In genomic region chr7:57508860-57509632, GRCm38 (mm10) we compare ENCODE assay signal across 9 mouse cellular contexts. TPM values are rescaled to one million over a fixed set of nuclear protein-coding genes. Genes with fewer than 3 reads are reported as not detected.
DNase-seq lines count a peak whose midpoint lies in the region; ATAC-seq and TF ChIP-seq lines count a peak whose summit lies in the region.
"Had no signal": no experiment of that assay in that cellular context is flagged by ENCODE, and none has a peak within 500 bp of the region (broad histone marks: within the 10 kb centered on the region; RNA-seq: fewer than 3 reads in every experiment).

No protein-coding gene starts in this region.

- peaks cover 44% of the 10 kb centered on the region for H3K27me3 ChIP-seq in liver, embryonic 11.5 days (replicated peaks; ENCODE audit: control insufficient read depth, insufficient read depth, low read length)
- H3K27me3 ChIP-seq in intestine, embryonic 15.5 days (replicated peaks) = peaks cover 51% of the 10 kb centered on the region

- ATAC-seq in liver, embryonic 11.5 days (replicated peaks; ENCODE audit: low FRiP score) = no peak
- ATAC-seq in intestine, embryonic 15.5 days = peak; percentile 45; the same call in 1 of the 2 replicates

- 3% methylated on average over 70 of the region's 72 CpGs for WGBS in liver, embryonic 11.5 days
- WGBS in intestine, embryonic 15.5 days = 2% methylated on average over 72 of the region's 72 CpGs

- no peaks in the 10 kb centered on the region for H3K36me3 ChIP-seq in liver, embryonic 11.5 days (ENCODE audit: control insufficient read depth, insufficient read depth, low read length)
- H3K36me3 ChIP-seq in intestine, embryonic 15.5 days = no peaks in the 10 kb centered on the region

- TF ChIP-seq CTCF in gastrocnemius, adult 2 months (IDR thresholded peaks at IDR 0.05) = no peak

- intact Hi-C loops in gastrocnemius, adult 2 months (cut with DNase I) = no loop called here

- no peak overlapping the region for H3K27ac ChIP-seq in liver, embryonic 11.5 days (ENCODE audit: low read depth, low read length)
- H3K27ac ChIP-seq in intestine, embryonic 15.5 days = no peak overlapping the region
- no peak overlapping the region for H3K27ac ChIP-seq in gastrocnemius, adult 2 months

- DNase-seq in adrenal gland, adult 2 months = peak; percentile 7
- no peak for DNase-seq in adrenal gland, adult 8-10 months
- peak; percentile 31 for DNase-seq in liver, embryonic 11.5 days (ENCODE audit: low spot score)
- DNase-seq in liver = no peak
- peak; percentile 38 for DNase-seq in retina, postnatal 1 day
- no peak for DNase-seq in spleen, postnatal 36 days (ENCODE audit: low spot score in 2 of 2)
- DNase-seq in gastrocnemius, adult 2 months = no peak

- no peak overlapping the region for H3K9ac ChIP-seq in liver, embryonic 11.5 days (ENCODE audit: low read depth, low read length)
- no peak overlapping the region for H3K9ac ChIP-seq in intestine, embryonic 15.5 days

- H3K9me3 ChIP-seq in liver, embryonic 11.5 days (ENCODE audit: control insufficient read depth, low read length) = no peaks in the 10 kb centered on the region
- H3K9me3 ChIP-seq in intestine, embryonic 15.5 days = no peaks in the 10 kb centered on the region

- peak overlapping the region; percentile 41 for H3K4me3 ChIP-seq in liver, embryonic 11.5 days (ENCODE audit: low read depth, low read length)
- peak overlapping the region; percentile 37 for H3K4me3 ChIP-seq in intestine, embryonic 15.5 days (replicated peaks)
- H3K4me3 ChIP-seq in gastrocnemius, adult 2 months = no peak overlapping the region

- no peaks in the 10 kb centered on the region for H3K4me1 ChIP-seq in liver, embryonic 11.5 days (replicated peaks; ENCODE audit: control insufficient read depth, insufficient read depth, low read length)
- H3K4me1 ChIP-seq in intestine, embryonic 15.5 days (replicated peaks) = peaks cover 6% of the 10 kb centered on the region

- peak overlapping the region; percentile 63 for H3K4me2 ChIP-seq in liver, embryonic 11.5 days
- H3K4me2 ChIP-seq in intestine, embryonic 15.5 days (replicated peaks) = peak overlapping the region; percentile 82

RNA-seq across cellular contexts. Expression of gene Gabra5, which starts 0.8 kb away (rescaled TPM):
- total RNA-seq in adrenal gland, adult 2 months (2021) = under 1 TPM; 0.14 to 0.17 TPM
- not detected in 2 replicates for polyA plus RNA-seq in adrenal gland, adult 2 months (2012; rRNA removed)
- total RNA-seq in adrenal gland, adult 8-10 months (2022) = under 1 TPM; 0.35 to 0.65 (median 0.47) TPM
- polyA plus RNA-seq in liver, embryonic 11.5 days (2014; fragmentation: Nextera tagmentation; extraction: Ambion mirVana) = 0.40 and 1.0 TPM in 2 replicates
- polyA plus RNA-seq in intestine, embryonic 15.5 days (2015; fragmentation: Nextera tagmentation; extraction: Ambion mirVana) = 0.29 and 0.38 TPM in 2 replicates
- total RNA-seq in gastrocnemius, adult 2 months (2021) = not detected
- total RNA-seq: common myeloid progenitor, adult 5-6 weeks had no signal

Comparison
In these comparisons a context has a peak if more than half of its experiments do, and no peak if none do; other contexts are left out.
1. DNase-seq: peak in adrenal gland, adult 2 months (single experiment), liver, embryonic 11.5 days (single experiment) and retina, postnatal 1 day (single experiment); none in adrenal gland, adult 8-10 months (single experiment), liver (single experiment), spleen, postnatal 36 days (0 of 2) and gastrocnemius, adult 2 months (single experiment).